Mouse (Mus musculus) MEL (cell line): ENCODE data around the gene Tex44. TPM values are rescaled to one million over a fixed set of nuclear protein-coding genes. Genes with fewer than 3 reads are reported as not detected.
A peak's percentile ranks its signal among the peaks of the same experiment; 100 is the strongest.

Experiments
- DNase-seq: peaks from one replicate; pipeline ENCODE4 v3.0.0; 2011; ENCODE audit warnings: low read depth, low spot score
- H3K27ac ChIP-seq: 2 replicates; pipeline ENCODE4 v1.5.1; 2012; ENCODE audit warnings: low read depth, mild to moderate bottlenecking, control low read depth, low read length, moderate library complexity; ENCODE audit not compliant: control insufficient read depth
- H3K27me3 ChIP-seq, 2 experiments: fragments of 150-350 bp in 1 of 2; sonication (generic) in 1 of 2; 2 replicates each; pipeline ENCODE4 v1.6.1; 2012; ENCODE audit warnings: low read length in 2 of 2, mild to moderate bottlenecking in 2 of 2, improper control_type of control experiment in 1 of 2, moderate library complexity in 1 of 2; ENCODE audit not compliant: insufficient read depth in 2 of 2, control insufficient read depth in 1 of 2
- H3K36me3 ChIP-seq, 2 experiments: 2 replicates each; pipeline ENCODE4 v1.6.1; 2012 to 2014; ENCODE audit warnings: low read length in 2 of 2, improper control_type of control experiment in 1 of 2, inconsistent platforms in 1 of 2, mild to moderate bottlenecking in 1 of 2; ENCODE audit not compliant: insufficient read depth in 2 of 2, control insufficient read depth in 1 of 2
- H3K4me1 ChIP-seq, 2 experiments: fragments of 150-350 bp in 1 of 2; sonication (generic) in 1 of 2; 2 replicates each; pipeline ENCODE4 v1.6.1; 2012; ENCODE audit warnings: low read length in 2 of 2, improper control_type of control experiment in 1 of 2, mild to moderate bottlenecking in 1 of 2; ENCODE audit not compliant: insufficient read depth in 2 of 2, control insufficient read depth in 1 of 2
- H3K4me3 ChIP-seq, 2 experiments: fragments of 150-350 bp in 1 of 2; sonication (generic) in 1 of 2; 2 replicates each; pipeline ENCODE4 v1.5.1; 2012; ENCODE audit warnings: low read depth in 2 of 2, low read length in 2 of 2, mild to moderate bottlenecking in 2 of 2, moderate library complexity in 2 of 2, control low read depth in 1 of 2, improper control_type of control experiment in 1 of 2; ENCODE audit not compliant: control insufficient read depth in 1 of 2, insufficient read depth in 1 of 2
- H3K79me2 ChIP-seq: 2 replicates; pipeline ENCODE4 v1.6.1; 2012; ENCODE audit warnings: mild to moderate bottlenecking, low read length, moderate library complexity; ENCODE audit not compliant: control insufficient read depth, poor library complexity, insufficient read depth
- H3K9ac ChIP-seq: 2 replicates; pipeline ENCODE4 v1.6.1; 2012; ENCODE audit warnings: low read depth, mild to moderate bottlenecking, control low read depth, low read length, moderate library complexity; ENCODE audit not compliant: control insufficient read depth, poor library complexity, severe bottlenecking
- H3K9me3 ChIP-seq: fragments of 150-350 bp; sonication (generic); replicated peaks from 2 replicates; pipeline ENCODE4 v1.6.1; 2012; ENCODE audit warnings: mild to moderate bottlenecking, low read length, improper control_type of control experiment, moderate library complexity; ENCODE audit not compliant: insufficient read depth
- CTCF ChIP-seq, 3 experiments: IDR thresholded peaks in 2 of 3; conservative IDR thresholded peaks in 1 of 3; 2 replicates each; pipeline ENCODE4 v1.5.1; 2011 to 2012; ENCODE audit warnings: low read length in 3 of 3, low read depth in 2 of 3, mild to moderate bottlenecking in 2 of 3, improper control_type of control experiment in 1 of 3, inconsistent platforms in 1 of 3, mixed read lengths in 1 of 3, moderate library complexity in 1 of 3; ENCODE audit not compliant: control insufficient read depth in 1 of 3, insufficient read depth in 1 of 3, poor library complexity in 1 of 3, severe bottlenecking in 1 of 3
- ELF1 ChIP-seq: IDR thresholded peaks from 2 replicates; pipeline ENCODE4 v1.6.1; 2014; ENCODE audit warnings: low read depth, mild to moderate bottlenecking, inconsistent platforms, low read length, improper control_type of control experiment, moderate library complexity
- EP300 ChIP-seq, 2 experiments: IDR thresholded peaks; 2 replicates each; pipeline ENCODE4 v1.6.1; 2011; ENCODE audit warnings: improper control_type of control experiment in 2 of 2, low read length in 2 of 2, low read depth in 1 of 2, mild to moderate bottlenecking in 1 of 2
- ETS1 ChIP-seq: IDR thresholded peaks from 2 replicates; pipeline ENCODE4 v1.6.1; 2012; ENCODE audit warnings: low read depth, mild to moderate bottlenecking, inconsistent platforms, low read length, improper control_type of control experiment, moderate library complexity
- GABPA ChIP-seq: IDR thresholded peaks from 2 replicates; pipeline ENCODE4 v1.6.1; 2012; ENCODE audit warnings: low read depth, mild to moderate bottlenecking, inconsistent platforms, low read length, improper control_type of control experiment, moderate library complexity
- GATA1 ChIP-seq: IDR thresholded peaks from 2 replicates; pipeline ENCODE4 v1.6.1; 2011; ENCODE audit warnings: low read depth, low read length, improper control_type of control experiment
- HCFC1 ChIP-seq: IDR thresholded peaks from 2 replicates; pipeline ENCODE4 v1.6.1; 2012; ENCODE audit warnings: low read depth, mild to moderate bottlenecking, inconsistent platforms, low read length, improper control_type of control experiment, moderate library complexity
- MEF2A ChIP-seq: IDR thresholded peaks from 2 replicates; pipeline ENCODE4 v1.6.1; 2014; ENCODE audit warnings: low read depth, mild to moderate bottlenecking, inconsistent platforms, low read length, improper control_type of control experiment; ENCODE audit not compliant: poor library complexity, insufficient replicate concordance, severe bottlenecking; ENCODE audit errors: extremely low read depth
- MXI1 ChIP-seq: IDR thresholded peaks from 2 replicates; pipeline ENCODE4 v1.6.1; 2011; ENCODE audit warnings: mild to moderate bottlenecking, low read depth, low read length, improper control_type of control experiment
- NELFE ChIP-seq: IDR thresholded peaks from 2 replicates; pipeline ENCODE4 v1.6.1; 2011; ENCODE audit warnings: low read depth, low read length, improper control_type of control experiment
- NRF1 ChIP-seq: IDR thresholded peaks from 2 replicates; pipeline ENCODE4 v1.6.1; 2014; ENCODE audit warnings: low read depth, mild to moderate bottlenecking, inconsistent platforms, low read length, improper control_type of control experiment, moderate library complexity; ENCODE audit not compliant: poor library complexity, insufficient read depth, severe bottlenecking
- POLR2AphosphoS2 ChIP-seq: IDR thresholded peaks from 2 replicates; pipeline ENCODE4 v1.6.1; 2011; ENCODE audit warnings: low read length, improper control_type of control experiment
- POLR2AphosphoS5 ChIP-seq: IDR thresholded peaks from 2 replicates; pipeline ENCODE4 v1.6.1; 2012; ENCODE audit warnings: low read depth, borderline replicate concordance, mild to moderate bottlenecking, inconsistent platforms, low read length, moderate library complexity, mixed read lengths
- RAD21 ChIP-seq: IDR thresholded peaks from 2 replicates; pipeline ENCODE4 v1.6.1; 2011; ENCODE audit warnings: mild to moderate bottlenecking, low read depth, low read length, improper control_type of control experiment
- SMC3 ChIP-seq: IDR thresholded peaks from 2 replicates; pipeline ENCODE4 v1.6.1; 2011; ENCODE audit warnings: low read depth, low read length, improper control_type of control experiment
- TAL1 ChIP-seq: IDR thresholded peaks from 2 replicates; pipeline ENCODE4 v1.6.1; 2012; ENCODE audit warnings: mild to moderate bottlenecking, inconsistent platforms, low read length, moderate library complexity, mixed read lengths
- TBP ChIP-seq: IDR thresholded peaks from 2 replicates; pipeline ENCODE4 v1.8.0; 2011; ENCODE audit warnings: low read depth, low read length, improper control_type of control experiment
- UBTF ChIP-seq: IDR thresholded peaks from 2 replicates; pipeline ENCODE4 v1.6.1; 2012; ENCODE audit warnings: low read depth, mild to moderate bottlenecking, inconsistent platforms, low read length, improper control_type of control experiment, moderate library complexity, borderline replicate concordance; ENCODE audit not compliant: insufficient read depth
- ZC3H11A ChIP-seq: IDR thresholded peaks from 2 replicates; pipeline ENCODE4 v1.6.1; 2012; ENCODE audit warnings: low read depth, mild to moderate bottlenecking, inconsistent platforms, low read length, improper control_type of control experiment
- ZKSCAN1 ChIP-seq: IDR thresholded peaks from 2 replicates; pipeline ENCODE4 v1.6.1; 2012; ENCODE audit warnings: low read depth, mild to moderate bottlenecking, inconsistent platforms, low read length, improper control_type of control experiment, moderate library complexity
- ZNF384 ChIP-seq: IDR thresholded peaks from 2 replicates; pipeline ENCODE4 v1.6.1; 2012; ENCODE audit warnings: low read depth, mild to moderate bottlenecking, inconsistent platforms, low read length, improper control_type of control experiment
- polyA plus RNA-seq, 2 experiments: library from polyadenylated mRNA; stranded (reverse) in 1 of 2; unstranded in 1 of 2; fragments of >175 nt in 1 of 2; fragments of >200 nt in 1 of 2; gene quantifications; 2 replicates each; pipeline versions ENCODE4 v1.2.1 to v1.2.4; 2012; ENCODE audit warnings: low replicate concordance in 2 of 2, low read depth in 1 of 2; ENCODE audit not compliant: insufficient read length in 2 of 2, insufficient read depth in 1 of 2, missing spikeins in 1 of 2
- total RNA-seq: library from RNA; depleted of rRNA; stranded (reverse); fragments of 300-350 nt; gene quantifications from 2 replicates; pipeline ENCODE4 v1.2.3, GENCODE M21; 2012

Gene Tex44
- total and polyA plus RNA-seq, 3 experiments, result not detected

DNA sequence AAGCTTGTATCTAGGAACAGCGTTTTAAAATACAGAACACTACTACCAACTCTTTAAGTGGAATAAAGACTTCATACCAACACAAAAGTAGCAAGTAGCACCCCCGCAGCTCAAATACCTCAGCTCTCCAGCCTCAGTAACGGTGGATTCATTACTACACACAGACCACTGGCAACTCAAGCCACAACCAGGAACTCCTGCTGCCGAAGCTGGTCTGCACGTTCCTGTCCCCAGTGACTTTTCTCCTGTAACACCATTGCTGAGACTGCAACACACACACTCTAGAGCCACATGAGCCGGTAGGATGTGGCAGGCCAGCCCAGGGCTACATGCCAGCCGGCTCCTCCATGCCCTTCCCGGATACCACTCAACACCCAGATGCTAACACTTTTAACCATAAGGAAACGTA, 47.0 kb upstream of the Tex44 start:
- Histone ChIP-seq H3K4me1 (peaks cover 0 to 3% of the 10 kb centered on the region in 2 experiments; a peak in 2 of 4 replicates), H3K9ac (no peak overlapping the region), H3K79me2 (no peaks in the 10 kb centered on the region), H3K27ac (no peak overlapping the region), H3K9me3 (no peaks in the 10 kb centered on the region), H3K27me3 (no peaks in the 10 kb centered on the region; a peak in 1 of 4 replicates), H3K36me3 (no peaks in the 10 kb centered on the region), H3K4me3 (no peak overlapping the region)
- DNase-seq, result no peak
- TF ChIP-seq ZKSCAN1, result no peak
- no peak for TF ChIP-seq NRF1
- TF ChIP-seq EP300 (IDR thresholded peaks at IDR 0.05; ENCODE audit: low read depth in 1 of 2, low read length in 2 of 2), result no peak
- no peak for TF ChIP-seq ELF1
- TF ChIP-seq POLR2AphosphoS2, result no peak
- TF ChIP-seq MXI1, result no peak
- TF ChIP-seq ZC3H11A, result no peak
- TF ChIP-seq UBTF, result no peak

DNA sequence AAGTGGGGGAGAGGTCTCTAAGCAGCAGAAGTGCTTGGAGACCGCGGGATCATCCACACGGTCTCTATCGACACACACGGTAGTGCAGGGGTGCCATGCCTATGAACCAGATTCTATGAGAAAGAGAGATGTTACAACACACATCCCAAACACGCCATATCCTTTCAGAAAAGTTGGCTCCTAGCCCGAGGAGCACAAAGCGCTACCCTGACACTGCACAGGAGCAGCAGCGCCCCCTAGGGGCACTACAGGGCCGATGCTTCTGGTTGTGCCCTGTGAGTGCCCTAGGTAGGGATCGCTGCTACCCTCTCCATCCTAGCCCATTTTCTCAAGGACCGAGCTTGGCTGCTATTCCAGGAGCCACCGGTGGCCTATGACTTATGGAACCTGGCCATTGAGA, 45.1 kb upstream of the Tex44 start:
- peak; percentile 83 for DNase-seq
- no peaks in the 10 kb centered on the region for H3K36me3 ChIP-seq
- H3K4me3 ChIP-seq, result no peak overlapping the region
- H3K9me3 ChIP-seq, result no peaks in the 10 kb centered on the region
- peaks cover 0 to 3% of the 10 kb centered on the region in 2 experiments; a peak in 2 of 4 replicates for H3K4me1 ChIP-seq
- no peak for TF ChIP-seq TBP
- TF ChIP-seq SMC3, result peak; percentile 27; the same call in 1 of the 2 replicates
- TF ChIP-seq RAD21, result peak; percentile 41
- TF ChIP-seq ZC3H11A, result no peak
- no peak for TF ChIP-seq HCFC1
- TF ChIP-seq NELFE, result no peak
- peak; percentile 82 to 96 (median 93) for TF ChIP-seq CTCF (IDR thresholded peaks at IDR 0.05 in 2 of 3, conservative IDR thresholded peaks at IDR 0.05 in 1 of 3; ENCODE audit: control insufficient read depth in 1 of 3, insufficient read depth in 1 of 3, low read depth in 2 of 3, low read length in 3 of 3, poor library complexity in 1 of 3, severe bottlenecking in 1 of 3)
- TF ChIP-seq ELF1, result no peak
- TF ChIP-seq EP300 (IDR thresholded peaks at IDR 0.05; ENCODE audit: low read depth in 1 of 2, low read length in 2 of 2), result no peak
- TF ChIP-seq MEF2A, result no peak
- no peak for TF ChIP-seq GABPA
- TF ChIP-seq MXI1, result no peak
- no peak for TF ChIP-seq TAL1
- TF ChIP-seq ZNF384, result no peak
- TF ChIP-seq ETS1, result no peak
- TF ChIP-seq POLR2AphosphoS5, result no peak
- TF ChIP-seq GATA1, result no peak
- H3K27me3 ChIP-seq, result no peaks in the 10 kb centered on the region; a peak in 1 of 4 replicates
- H3K27ac ChIP-seq, result no peak overlapping the region
- no peaks in the 10 kb centered on the region for H3K79me2 ChIP-seq
- no peak overlapping the region for H3K9ac ChIP-seq
